Mouse (Mus musculus) G1E (cell line): ENCODE measurements around the gene Nkx2-3. TPM values are rescaled to one million over a fixed set of nuclear protein-coding genes. Genes with fewer than 3 reads are reported as not detected.

ENCODE experiments used
- ATAC-seq: 2 replicates; pipeline ENCODE4 v1.8.0; 2016; ENCODE audit warnings: mild to moderate bottlenecking; ENCODE audit not compliant: insufficient number of reproducible peaks, poor library complexity, low FRiP score, severe bottlenecking; ENCODE audit errors: extremely low read depth
- DNase-seq: peaks from one replicate; pipeline ENCODE4 v3.0.0; 2012; ENCODE audit warnings: low spot score
- H3K27me3 ChIP-seq: 2 replicates; pipeline ENCODE4 v1.6.1; 2012; ENCODE audit warnings: mild to moderate bottlenecking, low read length, inconsistent platforms; ENCODE audit not compliant: insufficient read depth
- H3K36me3 ChIP-seq: replicated peaks from 2 replicates; pipeline ENCODE3; 2012; ENCODE audit warnings: mild to moderate bottlenecking, inconsistent platforms
- H3K4me1 ChIP-seq: 2 replicates; pipeline ENCODE4 v1.6.1; 2012; ENCODE audit warnings: low read depth, low read length, inconsistent platforms, mixed read lengths; ENCODE audit not compliant: insufficient read depth
- H3K4me3 ChIP-seq: 2 replicates; pipeline ENCODE4 v1.5.1; 2012; ENCODE audit warnings: low read depth, mild to moderate bottlenecking, inconsistent platforms, low read length, moderate library complexity, mixed read lengths
- H3K9me3 ChIP-seq: replicated peaks from 2 replicates; pipeline ENCODE4 v1.6.1; 2012; ENCODE audit warnings: inconsistent platforms
- CTCF ChIP-seq: IDR thresholded peaks from 2 replicates; pipeline ENCODE4 v1.5.1; 2012; ENCODE audit warnings: low read depth, low read length, inconsistent platforms, mixed read lengths
- GATA1 ChIP-seq: IDR thresholded peaks from 2 replicates; pipeline ENCODE4 v1.6.1; 2012; ENCODE audit warnings: borderline replicate concordance, low read length, inconsistent platforms, mixed read lengths
- GATA2 ChIP-seq: IDR thresholded peaks from 2 replicates; pipeline ENCODE4 v1.6.1; 2012; ENCODE audit warnings: low read depth, low read length, inconsistent platforms, borderline replicate concordance
- POLR2AphosphoS5 ChIP-seq: IDR thresholded peaks from 2 replicates; pipeline ENCODE4 v1.6.1; 2012; ENCODE audit warnings: low read depth, low read length, inconsistent platforms; ENCODE audit not compliant: insufficient replicate concordance
- TAL1 ChIP-seq: conservative IDR thresholded peaks from 2 replicates; pipeline ENCODE4 v1.6.1; 2012; ENCODE audit warnings: low read depth, low read length, inconsistent platforms, mixed read lengths
- polyA plus RNA-seq: library from polyadenylated mRNA; stranded (reverse); fragments of >175 nt; gene quantifications from 2 replicates; pipeline ENCODE4 v1.2.3, GENCODE M21; 2012
- total RNA-seq, 2 experiments: library from RNA; stranded (forward) in 1 of 2; stranded (reverse) in 1 of 2; fragments of 200-1000 nt in 1 of 2; fragments of >200 nt in 1 of 2; fragmentation: Nextera tagmentation in 1 of 2; gene quantifications; 2 replicates each; pipeline ENCODE4 v1.2.3; 2014 to 2017

The Nkx2-3 gene
- total and polyA plus RNA-seq, 3 experiments = 0.05 TPM; not detected in 2

DNA sequence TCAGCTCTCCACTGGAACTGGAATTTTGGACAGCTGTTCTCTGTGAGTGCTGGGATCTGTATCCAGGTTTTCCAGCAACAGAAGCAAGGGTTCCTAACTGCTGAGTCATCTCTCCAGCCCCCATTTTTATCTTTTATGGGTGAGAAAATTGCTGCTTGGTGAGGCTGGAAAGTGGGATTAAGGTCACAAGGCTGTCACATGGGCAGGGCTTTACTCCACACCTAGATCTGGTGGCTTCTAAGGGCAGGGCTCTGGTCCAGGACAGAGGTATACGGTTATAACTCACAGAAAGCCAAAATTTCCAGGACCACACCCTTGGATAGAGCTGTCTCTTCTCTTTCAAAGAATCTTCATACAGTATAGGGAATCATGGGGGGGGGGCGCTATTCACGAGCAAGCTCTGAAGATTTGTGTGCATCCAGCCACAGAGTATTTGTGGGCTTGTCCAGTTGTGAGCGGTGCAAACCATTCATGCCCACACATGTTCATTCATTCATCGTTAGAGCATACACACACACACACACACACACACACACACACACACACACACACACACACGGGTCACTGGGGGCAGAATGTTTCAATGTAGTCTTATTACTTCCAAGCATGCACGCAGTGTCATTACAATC is 7.5 kb upstream of the Nkx2-3 start:
- DNase-seq (no peak), ATAC-seq (no peak)
- Histone ChIP-seq H3K4me3 (no peak overlapping the region), H3K27me3 (peaks cover 48% of the 10 kb centered on the region), H3K4me1 (no peaks in the 10 kb centered on the region), H3K9me3 (no peaks in the 10 kb centered on the region), H3K36me3 (no peaks in the 10 kb centered on the region)
- TF ChIP-seq TAL1 (no peak), POLR2AphosphoS5 (no peak), GATA1 (no peak), CTCF (no peak), GATA2 (no peak)

DNA sequence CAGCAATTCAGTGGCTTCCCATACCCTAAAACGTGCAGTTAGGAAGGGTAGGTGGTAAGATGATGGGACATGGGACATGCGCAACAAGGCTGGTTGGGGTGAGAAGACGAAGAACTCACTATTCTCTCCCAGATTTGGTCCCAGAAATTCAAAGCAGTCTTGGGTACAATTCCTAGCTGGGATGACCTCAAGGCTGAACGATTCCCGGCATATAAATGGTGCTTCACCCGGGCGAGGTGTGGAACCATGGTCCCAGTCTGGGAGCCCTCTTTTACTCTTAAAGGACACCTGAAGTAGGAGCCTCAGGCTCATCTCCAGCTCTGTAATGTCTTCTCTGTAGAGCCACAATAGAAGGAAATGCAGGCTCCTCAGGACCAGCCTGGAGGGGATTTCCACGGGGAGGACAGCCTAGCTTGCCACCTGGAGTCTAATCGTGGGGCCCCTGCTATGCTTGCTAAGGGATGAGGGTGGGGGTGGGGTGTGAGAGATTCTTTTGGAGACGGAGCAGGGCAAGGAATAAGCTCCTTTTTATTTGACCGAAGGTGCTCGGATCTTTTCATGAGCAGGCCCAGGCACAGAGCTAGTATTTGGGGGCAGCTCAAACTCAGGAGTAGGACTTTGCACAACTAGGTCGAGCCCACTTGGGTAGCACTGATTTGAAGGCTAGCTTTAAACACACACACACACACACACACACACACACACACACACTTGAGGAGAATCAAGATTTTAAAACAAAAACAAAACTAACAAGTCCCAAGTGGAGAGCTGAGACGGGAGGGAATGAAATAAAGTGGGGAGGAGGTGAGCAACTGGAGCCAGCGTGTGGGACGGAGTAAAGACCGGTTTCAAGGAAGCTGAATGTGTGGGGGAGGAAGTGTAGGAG is 6.2 kb upstream of the Nkx2-3 start:
- H3K4me3 ChIP-seq = no peak overlapping the region
- no peaks in the 10 kb centered on the region for H3K9me3 ChIP-seq
- no peak for DNase-seq
- TF ChIP-seq GATA1 = no peak
- no peak for TF ChIP-seq GATA2
- no peak for TF ChIP-seq TAL1
- no peak for TF ChIP-seq CTCF
- no peak for TF ChIP-seq POLR2AphosphoS5
- no peaks in the 10 kb centered on the region for H3K36me3 ChIP-seq
- no peak for ATAC-seq
- H3K4me1 ChIP-seq = no peaks in the 10 kb centered on the region
- peaks cover 48% of the 10 kb centered on the region for H3K27me3 ChIP-seq

DNA sequence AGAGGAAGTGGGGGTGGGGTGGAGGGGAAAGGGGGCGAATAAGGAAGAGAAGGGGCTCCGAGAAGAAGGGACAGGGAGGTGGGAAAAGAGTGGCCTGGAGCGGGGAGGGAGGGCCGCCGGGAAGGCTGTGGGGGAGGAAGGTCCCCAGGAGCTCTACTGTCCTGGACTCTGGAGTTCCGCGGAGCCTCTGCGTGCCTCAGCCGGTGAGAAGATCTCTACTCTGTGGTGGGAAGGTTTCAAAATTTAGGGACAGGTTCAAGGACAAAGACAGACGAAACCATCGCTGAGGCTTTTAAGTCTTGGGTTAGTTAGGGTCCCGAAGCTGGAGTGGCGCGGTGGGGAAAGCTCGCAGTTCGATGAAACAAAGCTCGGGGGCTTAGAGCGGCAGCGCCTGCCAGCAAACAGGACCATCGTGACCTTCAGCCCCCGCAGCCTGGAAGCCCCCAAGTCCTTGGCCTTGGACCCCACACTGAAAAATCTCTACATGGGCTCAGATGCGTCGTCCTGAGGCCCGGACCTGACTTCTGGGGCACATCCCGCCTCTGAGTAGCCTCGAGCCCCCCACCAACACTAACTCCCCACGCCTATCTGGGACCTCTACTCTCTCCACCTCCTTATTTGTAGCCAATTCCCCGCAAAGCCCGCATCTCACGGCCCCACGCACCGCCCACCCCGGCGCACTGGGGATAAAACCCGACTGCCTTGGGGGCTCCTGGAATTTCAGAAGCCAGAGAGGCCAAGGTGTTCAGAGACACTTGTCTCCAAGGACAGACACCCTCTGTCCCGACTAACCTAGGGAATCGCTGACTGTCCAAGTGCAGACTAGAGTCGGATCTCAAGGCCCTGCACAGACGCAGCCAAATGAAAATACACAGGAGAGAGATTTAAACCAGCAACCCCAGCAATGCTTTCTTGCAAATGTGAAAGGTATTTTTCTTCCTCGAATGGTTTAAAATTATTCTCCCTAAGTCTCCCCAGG is 5.3 kb upstream of the Nkx2-3 start:
- Histone ChIP-seq H3K4me3 (no peak overlapping the region), H3K27me3 (peaks cover 49% of the 10 kb centered on the region), H3K9me3 (no peaks in the 10 kb centered on the region), H3K36me3 (no peaks in the 10 kb centered on the region), H3K4me1 (no peaks in the 10 kb centered on the region)
- TF ChIP-seq CTCF = no peak
- no peak for TF ChIP-seq GATA1
- no peak for TF ChIP-seq POLR2AphosphoS5
- DNase-seq (no peak), ATAC-seq (no peak)

DNA sequence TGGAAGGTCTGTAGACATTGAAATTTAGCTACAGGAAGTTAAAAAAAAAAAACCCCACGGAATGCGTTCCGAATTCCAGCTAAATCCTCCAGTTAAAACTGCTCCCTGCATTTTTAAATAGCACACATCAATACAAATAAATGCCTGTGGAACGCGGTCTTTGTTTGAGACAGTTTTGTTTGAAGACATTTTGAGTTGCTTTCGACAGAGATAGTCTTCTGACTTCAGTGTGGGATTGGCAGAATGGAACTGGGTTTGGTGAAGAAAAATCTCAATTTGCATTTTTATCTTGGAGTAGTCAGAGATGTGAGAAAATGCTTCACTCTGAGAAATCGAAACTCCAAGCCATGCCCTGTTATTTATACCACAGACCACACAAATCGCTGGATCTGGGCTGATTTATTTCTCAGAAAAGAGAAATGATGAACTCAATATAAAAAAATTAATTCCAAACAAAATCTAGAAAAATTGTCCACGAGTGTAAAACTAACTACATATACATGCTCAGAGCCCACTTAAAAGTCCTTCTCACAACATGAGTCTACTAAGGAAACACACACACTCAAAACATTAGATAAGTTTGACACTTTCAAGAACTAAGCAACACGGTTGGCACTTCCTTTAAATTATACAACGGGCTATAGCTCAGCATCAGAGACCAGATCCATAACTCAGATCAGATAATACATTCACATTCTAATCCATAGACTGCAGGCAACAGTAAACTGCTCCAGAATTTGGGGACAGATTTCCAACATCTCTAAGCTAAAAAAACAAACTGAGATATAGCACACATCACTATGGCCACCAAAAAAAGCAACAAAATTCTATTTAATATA is 4.1 kb upstream of the Nkx2-3 start:
- H3K9me3 ChIP-seq = no peaks in the 10 kb centered on the region
- peaks cover 61% of the 10 kb centered on the region for H3K27me3 ChIP-seq
- peaks cover 7% of the 10 kb centered on the region for H3K4me1 ChIP-seq
- TF ChIP-seq GATA1 = no peak
- TF ChIP-seq GATA2 = no peak
- TF ChIP-seq TAL1 = no peak
- no peak for TF ChIP-seq POLR2AphosphoS5
- TF ChIP-seq CTCF = no peak
- ATAC-seq (no peak), DNase-seq (no peak)
- no peak overlapping the region for H3K4me3 ChIP-seq
- no peaks in the 10 kb centered on the region for H3K36me3 ChIP-seq

DNA sequence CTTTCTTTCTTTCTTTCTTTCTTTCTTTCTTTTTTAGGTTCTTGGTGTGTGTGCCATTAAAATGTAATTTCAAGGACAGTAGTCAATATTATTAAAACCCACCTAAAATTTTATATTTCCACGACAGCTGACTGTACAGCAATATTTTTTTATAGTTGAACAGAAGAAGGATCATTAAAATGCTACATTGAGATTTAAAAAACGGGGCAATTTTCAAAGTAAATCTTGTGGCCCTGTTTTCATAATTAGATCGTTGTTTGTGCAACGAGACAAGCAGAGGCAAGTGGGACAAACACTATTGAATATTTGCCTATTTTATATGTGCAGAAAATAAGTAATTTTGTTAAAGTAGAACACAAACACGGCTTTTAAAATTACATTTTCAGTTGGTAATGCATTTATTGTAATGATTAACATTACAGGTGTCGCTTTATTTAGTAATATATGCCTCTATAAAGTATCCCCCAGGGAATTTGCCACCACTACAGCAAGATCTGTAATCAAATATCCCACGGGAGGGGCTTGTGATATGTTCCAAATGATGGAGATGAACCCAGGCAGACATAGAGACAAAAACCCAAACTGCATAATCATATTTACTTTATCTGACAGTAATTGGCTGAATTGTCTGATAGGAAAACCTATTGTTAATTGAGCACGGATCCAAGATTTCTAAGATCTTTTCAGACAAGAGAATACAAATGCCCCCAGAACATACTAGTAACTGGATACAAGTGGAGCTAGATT is 3.2 kb upstream of the Nkx2-3 start:
- H3K27me3 ChIP-seq = peaks cover 69% of the 10 kb centered on the region
- H3K36me3 ChIP-seq = no peaks in the 10 kb centered on the region
- H3K9me3 ChIP-seq = no peaks in the 10 kb centered on the region
- ATAC-seq (no peak), DNase-seq (no peak)
- H3K4me1 ChIP-seq = peaks cover 7% of the 10 kb centered on the region
- TF ChIP-seq GATA1 (no peak), POLR2AphosphoS5 (no peak), GATA2 (no peak), CTCF (no peak), TAL1 (no peak)
- no peak overlapping the region for H3K4me3 ChIP-seq
